Mouse (Mus musculus): ENCODE results near the gene Epc2.

Gene Epc2

GRCm38 (mm10) chr2:49596318-49596717 lies 145.0 kb downstream of the Epc2 start:
- ChIA-PET POLR2A (no interaction called here), CTCF (no interaction called here)

GRCm38 (mm10) chr2:49600021-49600681 lies 148.9 kb downstream of the Epc2 start:
- CTCF ChIA-PET = no interaction called here
- POLR2A ChIA-PET = no interaction called here
